Mouse (Mus musculus) neural tube, postnatal 0 days (tissue): ENCODE data around the gene Tfb1m. TPM values are rescaled to one million over a fixed set of nuclear protein-coding genes. Genes with fewer than 3 reads are reported as not detected.

Experiments
- polyA plus RNA-seq: library from polyadenylated mRNA; unstranded; fragments of >200 nt; fragmentation: Nextera tagmentation; extraction: Ambion mirVana; gene quantifications from 2 replicates; pipeline ENCODE4 v1.2.1, GENCODE M21; 2015

Tfb1m gene
- polyA plus RNA-seq, result 9.4 and 9.8 TPM in 2 replicates

GRCm38 (mm10) chr17:3557331-3558311 is at the start of gene Tfb1m:
Gene Tfb1m (minus strand): TSS chr17:3557781.

GRCm38 (mm10) chr17:3532254-3532653 is 25.3 kb downstream of the Tfb1m start, which contains the start of gene Cldn20:
Gene Cldn20 (plus strand): TSS chr17:3532554.

Other genes starting within 250 kb of the Tfb1m start
- 4.0 and 4.8 TPM in 2 replicates for gene Tiam2, start 231.2 kb downstream of the Tfb1m start, polyA plus RNA-seq
- gene Cldn20, start 25.2 kb downstream of the Tfb1m start, polyA plus RNA-seq, result 0.38 TPM in 1 of 2 replicates, not detected in the other
- not detected in 2 replicates for gene Nox3, start 138.5 kb upstream of the Tfb1m start, polyA plus RNA-seq